Mouse (Mus musculus) heart, adult 2 months (tissue): ENCODE measurements around the gene Klhl31.

Experiments
- CTCF ChIP-seq: fragments of 200-600 bp; IDR thresholded peaks from 2 replicates; pipeline ENCODE4 v1.8.1; 2022; ENCODE audit warnings: antibody characterized with exemption, mild to moderate bottlenecking, moderate library complexity
- EP300 ChIP-seq: fragments of 200-500 bp; IDR thresholded peaks from 2 replicates; pipeline ENCODE4 v1.6.1; 2011; ENCODE audit warnings: low read depth, low read length, control low read depth; ENCODE audit not compliant: insufficient read depth
- POLR2A ChIP-seq: fragments of 200-500 bp; IDR thresholded peaks from 2 replicates; pipeline ENCODE4 v1.6.1; 2011; ENCODE audit warnings: mild to moderate bottlenecking, low read depth, low read length, control low read depth; ENCODE audit not compliant: insufficient read depth

GRCm38 (mm10) chr9:77602302-77603266, 33.7 kb upstream of the Klhl31 start:
- TF ChIP-seq CTCF (no peak), POLR2A (no peak), EP300 (no peak)
